Mouse (Mus musculus) frontal cortex, postnatal 25 days (tissue): ENCODE measurements around the gene Igf1r.
"Not testable (repeated sequence)": the region's sequence is repeated elsewhere in the genome, so short reads cannot be mapped to it uniquely, and the experiment has no call there.

Experiments
- DNase-seq, 2 experiments: peaks; one replicate each; pipeline ENCODE4 v3.0.0; 2022; ENCODE audit warnings: low spot score in 2 of 2

The Igf1r gene

DNA sequence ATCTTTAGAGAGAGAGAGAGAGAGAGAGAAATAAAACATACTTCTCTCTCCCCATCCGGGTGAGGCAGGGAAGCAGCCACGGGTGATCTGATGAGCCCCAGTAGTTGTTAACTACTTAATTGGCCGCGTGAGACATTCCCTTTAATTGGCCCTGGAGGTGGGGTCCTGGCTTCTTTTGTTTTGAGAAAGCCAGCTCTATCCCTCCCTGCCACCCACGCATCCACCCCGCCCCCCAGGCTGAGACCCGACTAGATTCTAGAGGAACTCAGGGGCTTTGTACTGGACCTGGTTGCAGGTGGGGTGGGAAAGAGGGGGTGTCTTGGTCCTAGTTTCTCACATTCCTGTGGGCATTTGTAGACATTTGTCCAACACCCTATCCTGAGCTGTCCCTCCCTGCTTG lies 312.8 kb downstream of the Igf1r start:
- DNase-seq: no peak

DNA sequence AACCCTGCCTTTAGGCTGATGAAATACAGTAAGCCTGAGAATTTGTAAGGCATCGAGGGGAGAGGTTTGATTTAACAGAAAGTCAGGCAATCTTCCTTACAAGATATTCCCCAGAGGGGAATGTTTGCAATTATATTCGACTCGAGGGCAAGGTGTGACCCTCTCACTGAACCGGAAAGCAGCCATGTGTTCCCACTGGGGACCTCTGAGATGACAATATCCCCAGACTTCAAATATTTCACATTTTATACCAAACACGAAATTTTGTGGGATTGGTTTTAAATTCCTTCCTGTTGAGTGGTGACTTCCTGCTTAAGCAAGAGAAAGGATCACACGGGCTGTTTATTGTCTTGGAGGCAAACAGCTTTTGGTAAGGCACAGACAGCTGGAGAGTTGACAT lies 314.1 kb downstream of the Igf1r start:
- DNase-seq: no peak

DNA sequence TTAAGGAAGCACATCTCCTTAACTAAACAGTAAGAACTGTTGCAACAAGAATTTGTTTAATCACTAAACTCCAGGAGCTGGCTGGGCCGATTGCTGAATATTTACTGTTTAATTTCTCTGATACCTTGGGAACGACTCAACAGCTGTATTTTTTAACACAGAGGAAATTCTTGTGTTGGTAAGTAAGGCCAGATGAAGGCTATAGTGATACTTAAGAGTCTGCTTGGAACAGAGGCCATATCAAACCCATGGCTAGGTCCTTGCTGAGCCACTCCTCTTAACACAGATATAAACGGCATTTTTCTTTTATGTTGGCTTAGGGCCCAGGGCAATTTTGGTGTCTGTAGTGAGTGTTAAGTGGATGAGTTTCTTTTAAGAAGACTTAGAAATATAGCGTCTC lies 317.9 kb downstream of the Igf1r start:
- DNase-seq: no peak

DNA sequence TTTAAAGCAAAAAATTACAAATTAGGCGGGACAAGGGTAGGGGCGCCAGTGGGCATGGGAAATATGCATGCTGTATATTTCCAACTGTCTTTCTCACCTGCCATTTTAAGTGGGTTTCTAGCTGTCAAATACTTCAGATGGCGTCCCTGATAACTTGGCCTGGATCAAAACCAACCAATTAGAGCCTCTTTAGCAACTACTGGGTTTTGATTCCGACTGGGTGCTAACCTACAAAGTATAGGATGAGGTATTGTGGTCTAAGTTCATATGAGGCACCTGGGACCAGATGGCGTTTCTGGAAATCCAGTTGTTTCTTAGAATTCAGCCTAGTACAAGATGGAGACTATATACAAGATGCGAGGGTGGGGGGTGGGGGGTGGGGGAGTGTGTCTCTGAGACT lies 319.2 kb downstream of the Igf1r start:
- no peak for DNase-seq

DNA sequence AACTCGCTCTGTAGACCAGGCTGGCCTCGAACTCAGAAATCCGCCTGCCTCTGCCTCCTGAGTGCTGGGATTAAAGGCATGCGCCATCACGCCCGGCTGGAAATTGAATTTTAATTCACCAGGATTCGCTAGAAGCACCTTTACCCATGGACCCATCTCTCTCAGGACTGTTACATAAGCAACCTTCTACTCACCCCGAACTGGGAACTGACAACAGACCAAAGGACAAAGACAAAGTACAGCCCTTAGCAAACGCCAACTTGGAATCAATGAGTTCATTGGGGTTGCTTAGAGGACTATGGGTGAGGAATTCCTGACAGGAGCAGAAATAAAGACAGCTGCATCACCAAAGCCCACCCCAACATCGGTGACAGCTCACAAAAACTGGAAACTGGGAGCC lies 320.0 kb downstream of the Igf1r start:
- no peak for DNase-seq

DNA sequence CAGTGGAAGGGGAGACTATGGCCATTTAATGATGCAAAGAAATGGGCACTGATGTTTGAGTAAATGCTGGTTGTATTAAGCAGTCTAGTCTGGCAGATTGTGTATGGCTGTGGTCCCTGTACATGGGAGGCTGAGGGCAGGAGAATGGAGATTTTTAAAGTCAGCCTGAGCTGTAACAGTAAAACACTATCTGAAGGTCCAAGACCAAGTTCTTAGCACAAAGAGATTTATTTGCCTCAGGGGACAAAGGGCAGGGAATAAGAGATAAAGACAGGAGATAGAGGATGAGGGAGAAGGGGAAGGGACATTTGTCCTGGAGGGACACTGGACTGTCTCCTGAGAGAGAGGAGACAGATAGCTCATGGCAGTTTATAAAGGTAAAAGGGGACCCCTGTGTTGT lies 320.9 kb downstream of the Igf1r start, which contains the start of gene Fam169b:
Gene Fam169b, plus strand, starts transcription at position 325 of the 400 bp plus-strand sequence.
- DNase-seq: no peak

DNA sequence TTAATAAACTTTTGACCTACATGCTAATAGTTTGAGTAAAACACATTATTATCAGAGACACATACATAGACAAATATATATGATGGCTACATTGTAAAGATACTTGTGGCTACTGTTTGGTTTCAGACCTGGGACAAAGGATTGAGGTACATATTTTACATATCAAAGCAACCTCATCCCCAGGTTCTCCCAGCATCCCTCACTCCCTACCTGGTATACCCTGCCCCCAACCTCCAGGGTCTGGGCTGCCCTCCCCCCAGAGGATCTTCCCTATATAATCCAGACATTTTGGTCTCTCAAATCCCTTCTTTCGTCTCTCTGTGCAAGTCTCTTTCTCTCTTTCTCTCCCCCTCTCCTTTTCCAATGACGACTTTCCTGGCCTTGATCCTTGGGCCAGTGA lies 321.6 kb downstream of the Igf1r start:
- no peak for DNase-seq

DNA sequence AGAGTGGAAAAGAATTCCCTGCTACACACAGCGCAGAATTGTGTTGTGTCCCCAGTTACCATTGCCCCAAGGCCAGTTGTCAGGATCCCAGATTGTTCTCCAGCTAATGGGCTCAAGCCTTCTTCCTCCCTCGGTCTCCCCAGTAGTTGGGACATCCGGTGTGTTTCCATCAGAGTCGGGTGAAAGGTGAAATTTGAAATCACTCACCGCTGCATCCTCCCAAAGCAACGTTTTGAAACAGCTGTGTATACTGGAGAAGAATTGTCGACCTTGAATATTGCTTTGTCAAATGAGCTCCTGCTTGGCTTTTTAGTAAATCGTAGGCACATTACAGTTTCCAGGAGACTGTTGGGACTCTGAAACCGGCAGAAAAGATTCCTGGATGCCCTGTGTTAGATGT lies 322.3 kb downstream of the Igf1r start:
- no peak for DNase-seq

DNA sequence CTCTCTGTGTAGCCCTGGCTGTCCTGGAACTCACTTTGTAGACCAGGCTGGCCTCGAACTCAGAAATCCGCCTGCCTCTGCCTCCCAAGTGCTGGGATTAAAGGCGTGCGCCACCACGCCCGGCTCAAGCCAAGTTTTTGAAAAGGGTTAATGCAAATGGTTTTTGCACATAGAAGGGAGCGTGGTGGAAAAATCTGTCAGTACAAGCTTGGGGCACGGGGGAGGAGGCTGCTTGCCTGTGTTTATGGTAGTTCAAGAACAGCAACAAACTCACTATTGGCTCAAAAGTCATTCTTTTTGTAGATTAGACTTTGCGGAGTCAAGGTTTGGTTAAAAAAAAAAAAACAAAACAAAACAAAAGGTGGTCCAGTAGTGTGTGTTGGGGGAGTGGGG lies 322.8 kb downstream of the Igf1r start:
- not testable (repeated sequence) for DNase-seq

DNA sequence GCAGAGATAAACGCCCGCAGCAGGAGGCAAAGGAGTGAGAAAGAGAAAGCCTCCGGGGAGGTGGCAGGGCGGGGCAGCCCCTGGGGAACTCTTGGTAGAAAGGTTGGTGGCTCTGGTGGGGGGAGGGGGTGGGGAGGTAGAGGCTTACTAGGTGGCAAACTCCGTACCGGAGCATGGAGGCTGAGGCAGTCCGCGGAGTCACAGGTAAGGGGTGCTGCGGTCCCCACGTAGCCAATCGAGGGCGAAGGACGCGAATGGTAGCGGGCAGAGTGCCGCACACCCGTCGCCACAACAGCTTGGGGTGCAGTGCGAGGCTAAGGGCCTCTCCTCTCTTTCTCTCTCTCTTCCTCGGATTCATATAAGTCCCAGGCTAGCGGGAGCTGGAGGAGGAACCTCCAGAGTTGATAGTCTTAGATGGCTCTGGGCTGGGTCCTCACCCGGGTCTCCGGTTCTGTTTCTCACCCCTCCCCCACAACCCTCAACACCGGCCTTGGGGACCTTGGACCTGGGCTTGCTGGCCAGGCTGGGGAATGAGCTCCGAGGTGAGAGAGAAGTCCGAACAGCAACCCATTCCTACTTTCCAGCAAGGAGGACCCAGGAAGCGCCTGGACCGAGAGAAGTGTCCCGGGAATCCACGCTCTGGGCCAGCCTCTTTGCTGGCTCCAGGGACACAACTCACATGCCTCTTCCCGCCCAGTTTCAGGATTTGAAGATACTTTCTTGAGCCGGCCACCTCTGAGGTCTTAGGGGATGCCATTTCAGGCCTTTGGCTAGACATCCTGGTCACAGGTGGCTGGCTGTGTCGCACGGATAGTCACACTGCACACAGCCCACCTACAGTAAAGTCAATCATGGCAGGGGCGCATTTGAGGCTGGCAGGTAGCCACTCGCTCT lies 323.5 kb downstream of the Igf1r start:
- no peak for DNase-seq

DNA sequence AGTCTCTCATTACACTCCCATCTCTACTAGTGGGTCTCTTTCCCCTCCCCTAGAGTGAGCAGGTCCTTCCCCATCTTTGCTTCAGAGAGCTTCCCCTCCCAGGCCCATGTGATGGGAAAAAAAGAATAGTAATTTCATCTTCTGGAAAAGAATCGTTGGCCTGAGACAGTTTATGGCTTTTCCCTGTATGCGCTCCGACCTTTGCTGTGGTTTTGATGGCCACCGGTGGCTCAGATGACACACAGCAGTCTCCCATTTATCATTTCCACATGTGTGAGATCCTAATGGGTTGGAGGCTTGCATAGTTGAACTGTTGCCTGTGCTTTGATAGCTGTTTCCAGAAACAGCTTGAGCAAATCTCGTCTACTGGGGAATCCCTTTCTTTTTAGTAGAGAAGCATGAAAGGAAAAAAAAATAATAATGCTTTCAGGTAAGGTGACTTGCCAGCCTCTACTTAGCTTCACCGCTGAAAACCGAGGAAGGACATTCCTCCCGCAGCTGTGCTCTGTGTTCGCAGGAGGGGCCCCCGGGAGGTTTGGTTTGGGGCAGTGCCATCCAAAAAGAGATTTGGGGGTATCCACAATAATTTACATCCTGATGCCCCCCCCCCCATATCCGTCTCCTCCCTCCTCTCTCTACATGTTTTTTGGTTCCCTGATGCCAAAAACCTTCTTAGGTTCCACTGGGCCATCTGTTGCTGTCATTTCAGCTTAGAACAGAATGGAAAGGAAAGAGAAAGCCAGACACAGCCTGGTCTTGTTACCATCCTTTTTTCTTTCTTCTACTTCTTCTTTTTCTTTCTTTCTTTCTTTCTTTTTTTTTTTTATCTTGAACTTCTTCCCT lies 324.6 kb downstream of the Igf1r start:
- no peak for DNase-seq

DNA sequence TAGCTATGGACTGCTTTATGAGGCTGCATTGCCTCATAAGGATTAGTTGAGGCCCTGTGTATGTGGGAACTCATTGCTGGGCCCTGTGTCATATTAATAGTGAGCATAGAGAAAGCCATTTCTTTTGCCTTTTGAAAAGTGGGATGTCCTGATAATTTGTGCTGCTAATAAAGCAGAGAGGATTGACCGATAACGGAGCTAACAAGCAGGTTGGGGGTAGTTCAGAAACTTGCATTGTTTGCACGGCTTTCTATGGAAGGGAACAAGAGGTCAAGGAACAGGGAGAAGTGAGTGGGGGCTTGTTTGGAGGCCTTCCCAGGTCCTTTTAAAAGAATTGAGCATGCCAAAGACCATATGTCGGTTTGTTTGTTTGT lies 325.3 kb downstream of the Igf1r start:
- DNase-seq: no peak

DNA sequence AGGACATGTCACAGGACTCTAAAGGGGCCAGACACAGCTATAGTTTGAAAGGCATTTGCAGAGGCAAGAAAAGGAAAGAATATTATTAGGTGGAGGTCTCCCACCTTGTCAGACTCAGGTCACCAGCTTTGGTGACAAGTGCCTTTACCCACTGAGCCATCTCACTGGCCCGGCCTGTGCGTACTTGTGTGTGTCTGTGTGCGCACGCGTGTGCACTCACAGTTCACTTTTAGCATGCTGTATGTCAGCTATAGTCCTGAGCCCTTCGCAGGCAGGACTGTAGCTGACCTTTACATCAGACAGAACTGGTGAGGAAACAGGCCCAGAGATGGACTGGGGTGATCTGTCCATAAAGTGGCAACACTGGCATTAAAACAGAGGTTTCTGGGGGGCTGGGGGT lies 325.8 kb downstream of the Igf1r start:
- DNase-seq: no peak

DNA sequence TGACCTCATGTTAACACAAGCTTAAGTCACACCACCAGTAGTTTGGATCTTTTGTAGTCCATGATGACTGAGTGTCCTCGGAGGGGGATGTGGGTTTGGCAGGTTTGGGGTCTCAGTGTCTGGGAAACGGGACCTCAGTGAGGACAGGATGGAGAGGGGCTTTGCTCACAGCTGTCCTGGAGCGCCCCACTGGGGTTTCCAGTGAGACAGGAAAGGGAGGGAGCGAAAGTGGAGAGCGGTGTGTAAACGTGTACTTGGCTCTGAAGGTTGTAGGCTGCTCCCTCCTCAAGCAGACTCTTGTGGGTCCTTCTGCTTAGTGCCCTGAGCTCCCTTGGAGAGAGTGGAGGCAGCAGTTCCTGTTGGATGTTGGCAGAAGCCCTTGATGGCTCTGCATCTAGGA lies 326.3 kb downstream of the Igf1r start:
- DNase-seq: no peak

DNA sequence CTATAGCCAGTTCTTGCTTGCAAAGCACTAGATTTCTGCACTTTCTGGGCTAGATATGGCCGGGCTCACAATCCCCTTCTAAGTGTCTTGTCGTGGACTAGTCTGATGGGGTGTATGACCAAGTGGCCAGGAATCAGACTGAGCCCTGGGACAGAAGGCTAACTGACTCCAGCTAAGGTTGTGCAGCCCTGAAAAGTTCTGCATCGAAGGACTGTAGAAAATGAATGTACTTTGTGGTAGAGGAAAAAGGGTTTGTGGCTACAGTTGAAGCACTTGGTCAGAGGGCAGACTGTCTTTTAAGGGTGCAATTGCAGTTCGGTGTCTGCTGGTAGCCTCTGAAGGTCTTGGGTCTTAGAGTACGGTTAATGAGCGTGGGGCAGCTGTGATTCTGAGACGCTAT lies 326.9 kb downstream of the Igf1r start:
- no peak for DNase-seq

DNA sequence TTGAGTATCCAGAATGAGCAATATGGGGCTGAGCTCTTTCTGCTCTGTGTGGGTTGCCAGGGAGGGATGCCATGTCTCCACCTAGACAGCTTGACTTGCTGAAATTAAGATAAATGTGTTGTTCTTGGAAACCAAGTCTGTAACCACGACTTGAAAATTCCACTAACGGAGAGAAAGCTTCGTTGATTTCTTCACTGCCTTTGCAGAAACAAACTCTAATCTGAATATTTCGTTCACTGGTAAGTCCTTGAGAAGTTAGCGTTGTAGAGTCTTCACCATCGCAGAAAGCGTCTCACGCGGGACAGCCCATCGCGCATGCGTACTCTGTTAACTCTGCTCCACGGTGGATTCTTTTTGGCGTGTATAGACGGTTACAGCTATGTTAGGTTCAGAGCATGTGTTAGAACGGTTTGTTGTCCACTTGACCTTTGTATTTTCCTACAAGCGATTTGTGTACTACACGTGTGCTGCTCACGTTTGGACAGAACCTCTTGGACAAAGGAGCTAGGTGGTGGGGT lies 327.8 kb downstream of the Igf1r start:
- DNase-seq: no peak

DNA sequence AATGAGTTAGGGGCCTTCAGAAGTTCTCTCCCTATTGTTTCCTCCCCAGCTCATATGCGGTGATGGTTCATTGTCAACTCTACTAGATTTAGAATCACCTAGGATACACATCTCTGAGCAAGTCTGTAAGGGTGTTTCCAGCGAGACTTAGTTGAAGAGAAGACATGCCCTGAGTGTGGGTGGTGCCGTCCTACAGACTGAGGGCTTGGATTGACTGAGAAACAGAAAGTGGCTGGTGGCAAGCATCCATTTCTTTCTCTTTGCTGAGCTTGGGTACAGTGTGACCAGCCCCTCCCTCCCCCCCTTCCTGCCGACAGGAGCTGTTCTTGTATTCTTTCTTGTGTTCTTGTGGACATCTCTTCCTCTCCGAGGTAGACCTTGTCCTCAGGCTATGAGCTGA lies 328.7 kb downstream of the Igf1r start:
- no peak for DNase-seq

DNA sequence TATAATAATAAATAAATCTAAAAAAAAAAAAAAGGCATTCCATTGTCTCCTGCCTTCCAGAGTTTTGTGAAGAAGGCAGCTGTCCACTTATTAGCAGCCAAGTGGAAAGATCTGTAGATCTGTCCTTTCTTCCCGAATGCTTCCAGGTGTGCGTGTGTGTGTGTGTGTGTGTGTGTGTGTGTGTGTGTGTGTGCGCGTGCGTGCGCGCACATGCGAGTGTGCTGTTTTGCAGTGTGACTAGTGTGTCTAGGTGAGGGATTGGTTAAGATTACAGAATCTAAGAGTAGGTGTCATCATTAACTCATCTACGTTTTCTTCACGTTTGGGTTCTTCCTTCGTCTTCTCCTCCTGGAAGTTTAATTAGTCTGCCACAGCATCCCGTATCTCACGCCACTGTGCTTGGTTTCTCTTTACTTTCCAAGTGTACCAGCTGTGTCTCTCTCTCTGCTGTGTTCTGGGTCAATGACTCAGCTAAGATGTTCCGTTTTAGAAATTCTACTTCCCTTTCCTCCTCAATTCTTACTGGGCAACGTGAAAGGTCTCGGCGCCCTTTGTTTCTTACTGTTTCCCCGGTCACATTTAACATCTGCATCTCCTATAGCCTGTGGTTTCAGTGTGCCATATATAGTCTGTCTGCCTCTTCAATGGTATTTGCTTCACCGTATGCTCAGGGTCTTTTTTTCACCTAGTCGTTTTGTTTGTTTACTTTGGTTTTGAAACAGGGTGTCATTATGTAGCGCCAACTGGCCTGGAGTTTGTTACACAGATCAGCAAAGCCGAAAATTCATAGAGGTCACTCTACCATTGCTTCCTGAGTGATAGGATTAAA lies 329.9 kb downstream of the Igf1r start:
- DNase-seq: no peak

DNA sequence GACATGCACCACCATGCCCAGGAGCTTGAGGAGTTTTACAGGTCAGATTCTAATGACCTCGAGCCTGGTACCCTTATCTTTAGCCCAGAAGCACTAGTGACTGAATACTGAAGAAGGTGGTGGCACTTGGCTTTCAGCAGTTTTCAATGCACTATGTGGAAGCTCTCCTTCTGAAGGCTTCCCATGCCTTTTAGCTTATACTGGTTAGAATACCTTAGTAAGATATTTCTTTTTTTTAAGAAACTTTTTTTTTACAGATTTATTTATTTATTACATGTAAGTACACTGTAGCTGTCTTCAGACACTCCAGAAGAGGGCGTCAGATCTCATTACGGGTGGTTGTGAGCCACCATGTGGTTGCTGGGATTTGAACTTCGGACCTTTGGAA lies 330.5 kb downstream of the Igf1r start:
- not testable (repeated sequence) for DNase-seq
